Mouse (Mus musculus) hindlimb bud, embryonic 11.5 days (tissue): ENCODE results near the gene Cideb.

Experiments used
- DNase-seq: peaks from one replicate; pipeline ENCODE4 v3.0.0-alpha.2; 2012; ENCODE audit warnings: low read depth, low spot score; ENCODE audit errors: extremely low spot score

Cideb gene

DNA sequence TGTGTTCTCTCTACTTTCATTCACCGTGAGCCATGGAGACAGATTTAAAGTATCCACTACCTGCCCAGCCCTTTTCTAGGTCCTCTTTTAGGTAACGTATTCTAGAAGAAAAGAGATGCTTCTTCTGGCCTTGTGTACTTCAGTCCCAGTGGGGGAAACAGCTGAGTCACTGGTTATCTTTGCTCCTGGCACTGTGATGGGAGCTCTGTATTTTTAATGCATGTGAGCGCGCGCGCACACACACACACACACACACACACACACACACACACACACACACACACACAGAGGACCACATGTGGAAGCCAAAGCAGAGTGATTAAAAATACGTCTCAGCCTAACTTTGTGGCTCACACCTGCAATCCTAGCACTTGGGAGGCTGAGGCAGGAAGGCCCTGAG lies 34.8 kb downstream of the Cideb start:
- DNase-seq = no peak

DNA sequence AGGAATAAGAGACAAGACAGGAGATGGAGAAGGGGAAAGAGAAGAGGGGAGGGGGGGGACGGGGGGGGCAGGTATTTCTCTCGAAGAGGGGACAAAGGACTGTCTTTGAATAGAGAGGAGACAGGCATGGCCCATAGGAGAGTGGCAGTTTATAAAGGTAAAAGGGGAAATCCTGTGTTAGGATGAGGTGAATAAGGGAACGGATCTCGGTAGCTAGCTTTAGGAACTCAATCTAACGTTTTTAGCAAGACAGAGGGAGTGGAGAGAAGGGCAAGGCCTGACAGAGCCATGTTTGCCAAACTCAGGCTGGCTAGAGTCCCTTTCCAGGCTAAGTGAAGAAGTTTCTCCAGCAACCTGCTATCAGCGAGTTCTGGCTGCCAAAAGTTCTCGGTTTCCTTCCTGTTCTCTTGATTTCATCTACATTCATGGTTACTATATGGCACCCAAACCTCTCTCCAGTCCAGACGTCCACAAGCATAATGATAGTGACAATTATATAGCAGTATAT lies 35.8 kb downstream of the Cideb start:
- no peak for DNase-seq

DNA sequence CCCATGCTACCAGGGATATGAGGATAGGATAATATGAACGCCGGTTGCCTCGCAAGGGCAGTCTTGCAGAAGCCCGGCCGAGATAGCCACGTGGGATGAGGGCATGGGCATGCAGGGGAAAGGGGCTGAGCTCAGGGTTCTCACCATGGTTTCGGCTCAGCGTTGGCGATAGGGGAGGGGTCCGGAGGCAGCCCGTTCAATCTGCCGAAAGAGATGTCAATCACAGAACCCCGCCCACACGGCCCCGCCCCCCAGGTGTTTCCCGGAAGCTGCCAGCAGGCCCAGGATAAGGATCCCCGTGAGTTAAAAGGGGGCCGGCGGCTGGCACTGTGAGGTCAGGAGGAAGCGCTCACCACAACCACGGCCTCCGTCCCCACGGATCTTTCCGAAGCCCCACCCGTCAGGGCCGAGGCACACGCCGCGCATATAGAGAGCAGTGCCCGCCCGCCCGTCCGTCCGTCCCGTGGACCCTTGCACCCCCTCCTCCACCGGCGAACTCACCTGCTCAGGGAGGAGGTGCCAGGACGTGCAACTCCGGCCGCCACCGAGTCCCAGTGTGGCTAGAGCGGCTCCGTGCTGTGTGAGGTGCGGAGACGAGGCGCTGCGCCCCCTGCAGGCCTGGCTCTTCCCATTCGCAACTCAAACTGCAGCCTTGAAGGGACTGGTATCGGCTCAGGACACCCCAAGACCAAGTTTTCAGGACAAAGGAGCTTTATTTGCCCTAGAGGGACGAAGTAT lies 36.4 kb downstream of the Cideb start, which contains the start of gene Rabggta:
Gene Rabggta (minus strand): TSS at position 564 of the 738 bp plus-strand sequence.
- peak; percentile 80 for DNase-seq

DNA sequence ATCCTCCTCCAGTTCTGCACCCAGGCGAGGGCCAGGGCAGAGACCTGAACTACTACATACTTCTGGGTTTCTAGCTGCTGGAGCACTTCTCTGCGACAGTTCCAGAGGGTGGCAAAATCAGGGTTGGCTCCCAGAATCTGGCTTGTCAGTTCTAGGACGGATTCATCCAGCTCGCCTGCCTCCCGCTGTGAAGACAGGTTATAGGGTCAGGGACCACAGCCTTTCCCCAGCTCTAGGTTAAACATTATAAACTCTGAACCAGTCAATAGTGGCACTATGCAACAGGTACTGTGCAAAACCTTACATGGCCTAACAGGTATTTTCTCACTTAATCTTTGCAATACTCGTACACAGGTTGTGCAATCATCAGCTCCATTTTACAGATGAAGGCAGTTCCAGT lies 37.2 kb downstream of the Cideb start:
- DNase-seq = no peak

DNA sequence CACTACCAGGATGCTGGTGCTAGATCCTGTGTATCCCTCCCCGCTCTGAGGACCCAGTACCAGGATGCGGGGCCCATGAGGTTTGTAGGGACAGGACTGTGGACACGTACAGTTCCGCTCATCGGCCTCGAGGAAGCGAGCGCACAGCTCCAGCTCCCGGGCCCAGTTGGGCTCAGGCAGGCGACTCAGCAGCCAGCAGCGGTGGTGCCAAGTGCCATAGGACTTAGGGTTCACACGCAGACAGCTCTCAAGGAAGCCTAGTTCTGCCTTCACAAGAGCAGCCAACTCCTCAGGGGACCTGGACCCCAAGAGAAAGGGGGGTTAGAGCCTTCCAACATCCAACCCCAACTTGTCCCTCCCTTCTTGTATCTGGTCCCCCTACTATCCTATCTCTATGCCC lies 37.6 kb downstream of the Cideb start:
- no peak for DNase-seq

DNA sequence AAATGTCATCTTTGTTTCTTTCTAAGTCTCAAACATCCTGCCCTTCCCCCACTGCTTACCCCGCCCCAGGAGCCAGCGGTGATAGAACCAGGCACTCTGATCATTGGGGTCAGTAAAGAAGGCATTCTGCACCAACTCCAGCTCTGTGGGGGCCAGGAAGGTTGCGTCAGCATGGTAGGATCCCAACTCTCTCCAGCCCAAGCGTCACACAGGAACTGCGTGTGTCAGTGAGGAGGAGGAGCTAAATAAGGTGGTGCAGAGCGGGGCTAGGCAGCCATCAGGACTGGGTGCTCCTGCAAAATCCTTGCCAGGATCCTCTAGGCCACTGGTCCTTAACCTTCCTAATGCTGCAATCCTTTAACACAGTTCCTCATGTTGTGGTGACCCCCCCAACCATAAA lies 38.5 kb downstream of the Cideb start:
- no peak for DNase-seq

DNA sequence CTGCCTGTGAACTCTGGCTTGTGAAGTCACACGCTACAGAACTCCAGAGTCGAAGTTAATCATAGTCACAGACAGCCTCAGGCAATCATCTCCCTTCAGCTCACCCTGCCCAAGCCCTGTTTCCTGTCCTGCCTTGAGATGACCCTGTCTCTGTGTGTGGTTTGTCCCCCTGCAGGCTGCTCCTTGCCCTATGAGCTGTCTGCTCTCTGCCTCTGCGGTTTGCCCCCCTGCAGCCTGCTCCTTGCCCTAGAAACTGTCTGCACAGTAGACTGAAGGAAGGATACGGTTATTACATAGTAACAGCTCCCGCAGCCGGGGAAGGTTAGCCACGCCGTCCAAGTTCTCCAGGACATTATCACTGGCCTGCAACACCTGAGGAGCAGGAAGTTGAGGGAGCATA lies 41.4 kb downstream of the Cideb start:
- DNase-seq = no peak

DNA sequence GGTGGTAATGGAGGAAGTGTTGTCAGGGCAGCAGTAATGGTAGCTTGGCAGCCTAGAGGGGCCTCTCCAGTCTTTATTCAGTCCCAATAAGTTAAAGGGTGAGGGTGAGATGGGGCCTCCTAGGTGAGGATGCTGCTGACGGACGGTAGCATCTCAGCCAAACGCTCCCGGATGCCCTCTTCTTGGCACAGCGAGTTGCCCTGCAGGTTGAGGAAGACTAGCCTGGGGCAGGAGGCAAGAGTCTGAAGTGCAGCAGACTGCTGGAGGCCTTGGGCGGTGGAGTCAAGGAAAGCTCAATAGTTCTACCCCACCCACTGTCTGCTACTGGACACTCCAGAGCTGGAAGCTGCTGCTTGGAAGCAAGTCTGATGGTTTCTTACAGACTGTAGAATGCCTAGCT lies 42.0 kb downstream of the Cideb start:
- no peak for DNase-seq

DNA sequence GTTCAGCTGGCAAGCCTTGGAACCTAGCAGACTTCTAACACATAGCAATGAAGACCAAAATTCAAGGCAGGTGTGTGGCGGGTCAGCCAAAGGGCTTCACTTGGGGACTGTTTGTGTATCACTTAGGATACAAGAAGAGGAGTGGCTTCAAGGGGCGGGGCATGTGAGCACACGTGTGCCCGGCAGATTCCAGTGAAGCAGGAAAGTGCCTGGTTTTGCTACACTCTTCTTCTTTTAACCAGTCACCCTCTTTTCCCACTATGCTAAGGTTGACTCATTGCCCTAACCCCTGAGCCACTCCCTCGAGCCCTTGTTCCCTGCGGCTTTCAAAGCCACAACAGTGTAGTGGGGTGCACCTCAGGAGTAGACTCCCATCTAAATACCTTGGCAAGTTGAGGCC lies 43.4 kb downstream of the Cideb start:
- DNase-seq = no peak

DNA sequence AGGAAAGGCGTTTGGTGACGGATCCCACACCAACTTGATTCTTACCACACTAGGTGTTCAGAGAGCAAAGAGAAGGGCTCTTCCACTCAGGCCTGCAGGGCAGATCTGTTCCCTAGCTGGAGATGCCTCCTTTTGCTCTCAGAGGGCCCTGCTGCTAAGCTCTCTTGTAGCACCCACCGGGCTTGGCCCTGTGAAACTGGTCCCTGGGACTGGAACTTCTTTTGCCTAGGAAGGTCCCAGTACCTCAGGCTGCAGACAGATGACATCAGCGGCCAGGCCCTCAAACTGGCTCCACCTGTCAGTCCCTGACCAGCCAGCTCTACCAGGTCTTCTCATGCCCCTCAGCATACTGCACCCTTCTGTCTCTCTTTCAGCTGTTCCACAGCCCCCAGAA lies 44.5 kb downstream of the Cideb start, which contains the start of gene Tgm1:
Gene Tgm1 (minus strand): TSS at position 198 of the 394 bp plus-strand sequence.
- DNase-seq = no peak

DNA sequence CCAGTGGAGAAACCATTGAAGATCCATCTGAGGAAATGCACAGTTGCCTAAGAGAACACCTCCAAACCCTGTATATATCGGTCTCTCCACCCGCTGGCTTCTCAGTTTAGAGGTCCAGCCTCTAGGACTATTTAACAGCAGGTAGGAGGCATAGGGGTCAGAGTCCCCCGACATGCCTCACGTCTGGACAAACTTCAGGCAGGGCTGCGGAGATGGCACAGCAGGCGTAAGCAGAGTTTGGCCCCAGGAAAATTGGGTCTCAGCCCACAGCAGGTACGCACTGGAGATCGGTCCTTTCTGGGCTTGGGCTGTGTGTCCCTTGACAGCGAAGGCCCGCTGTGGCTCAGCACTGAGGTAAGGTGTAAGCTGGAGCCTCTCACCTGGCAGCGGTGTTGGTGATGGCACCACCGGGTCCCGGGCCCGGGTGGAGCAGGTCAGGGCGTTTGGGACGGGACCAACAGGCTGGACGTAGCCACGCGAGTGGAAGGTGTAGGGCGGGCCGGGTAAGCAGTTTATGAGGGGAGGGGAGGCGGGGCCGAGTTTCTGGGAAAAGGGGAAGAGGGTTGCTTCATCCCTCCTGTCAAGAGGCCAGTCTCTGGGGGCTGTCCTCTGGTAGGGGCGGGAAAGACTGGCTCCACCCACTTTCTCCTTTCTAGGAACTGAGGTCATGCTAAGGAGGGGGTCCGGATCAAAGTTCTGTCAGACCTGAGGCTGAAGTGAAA lies 45.1 kb downstream of the Cideb start:
- no peak for DNase-seq

DNA sequence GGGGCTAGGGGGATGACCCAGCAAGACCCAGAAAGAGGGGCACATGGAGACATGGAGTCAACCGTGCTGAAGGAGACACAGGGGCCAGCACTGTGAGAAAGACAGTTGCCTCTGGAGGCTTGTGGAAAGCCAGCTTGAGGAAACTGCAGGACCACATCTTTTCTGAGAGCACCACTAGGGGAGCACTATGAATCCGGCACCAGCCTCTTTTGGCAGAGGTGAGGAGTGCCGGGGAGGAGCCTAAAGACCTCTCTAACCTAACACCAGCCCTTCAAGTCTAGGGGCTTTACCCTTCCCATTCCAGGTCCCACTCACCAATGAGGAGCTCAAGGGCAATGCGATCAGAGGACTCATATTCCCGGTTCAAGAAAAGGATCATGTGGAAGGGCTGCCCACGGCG lies 46.5 kb downstream of the Cideb start:
- DNase-seq = no peak

DNA sequence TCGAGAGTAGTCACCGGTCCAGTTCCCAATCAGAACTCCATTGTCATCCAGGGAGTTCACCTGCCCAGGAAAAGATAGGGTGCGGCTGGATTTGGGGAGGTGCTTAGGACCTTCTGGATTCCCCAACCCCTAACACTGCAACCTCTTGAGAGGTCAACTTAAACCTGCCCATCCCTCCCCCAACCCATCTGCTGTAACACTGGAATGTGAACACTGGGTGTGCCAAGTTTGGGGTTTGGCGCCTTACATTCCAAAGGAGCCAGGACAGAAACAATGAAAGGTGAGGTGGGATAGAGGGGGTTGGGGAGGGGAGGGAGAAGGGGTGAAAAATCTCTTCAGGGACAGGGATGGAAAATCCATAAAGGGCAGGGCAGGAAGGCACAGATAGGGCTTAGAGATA lies 48.7 kb downstream of the Cideb start:
- no peak for DNase-seq

DNA sequence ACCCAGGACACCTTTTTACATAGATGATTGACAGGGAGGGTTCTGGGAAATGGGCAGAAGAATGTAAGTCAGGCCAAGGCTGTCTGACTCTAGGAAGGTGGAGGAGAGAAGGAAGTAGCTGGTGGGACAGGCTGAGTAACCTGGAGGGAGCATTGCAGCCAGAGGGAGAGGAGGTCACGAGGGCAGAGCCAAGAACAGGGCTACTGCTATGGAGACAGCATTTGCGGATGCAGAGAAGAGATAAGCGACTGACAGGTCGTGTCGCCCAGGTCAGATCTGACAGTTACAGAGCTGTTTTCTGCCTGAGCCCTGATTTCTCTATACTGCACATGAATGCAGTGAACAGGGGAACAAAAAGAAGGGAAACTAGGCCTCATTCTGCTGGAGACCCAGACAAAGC lies 50.9 kb downstream of the Cideb start:
- no peak for DNase-seq

DNA sequence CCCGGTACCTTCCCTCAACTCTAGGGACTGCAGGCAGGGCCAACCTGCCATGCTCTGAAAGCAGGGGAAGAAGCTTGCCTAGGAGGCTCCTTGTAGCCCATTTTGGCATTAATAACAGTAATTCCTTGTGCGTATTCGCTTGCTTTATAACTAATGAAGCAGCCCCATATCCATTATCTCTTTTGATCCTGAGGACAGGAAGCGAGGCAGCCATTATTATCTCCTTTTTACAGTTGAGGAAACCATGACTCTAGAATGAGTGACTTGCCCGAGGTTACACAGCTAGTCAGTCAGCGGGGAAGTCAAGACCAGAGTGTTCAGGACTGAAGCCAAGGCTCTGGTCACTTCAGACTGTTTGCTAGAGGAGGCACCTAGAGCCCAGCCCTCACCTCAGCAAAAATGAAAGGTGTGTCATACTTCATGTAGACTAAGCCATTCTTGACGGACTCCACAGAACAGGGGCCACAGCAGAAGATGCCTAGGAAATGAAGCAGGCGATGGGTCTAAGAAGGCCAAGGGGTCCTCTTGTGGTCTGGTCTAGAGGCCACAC lies 52.1 kb downstream of the Cideb start:
- DNase-seq = no peak
